Mouse (Mus musculus) bone marrow, adult 2 months (tissue): Measurements from ENCODE around the gene Cib4. TPM values are rescaled to one million over a fixed set of nuclear protein-coding genes. Genes with fewer than 3 reads are reported as not detected.

Experiments used
- H3K27ac ChIP-seq: fragments of 200-500 bp; 2 replicates; pipeline ENCODE4 v1.5.1; 2012; ENCODE audit warnings: low read depth, mild to moderate bottlenecking, control low read depth, inconsistent platforms, low read length; ENCODE audit not compliant: control insufficient read depth, poor library complexity, insufficient read depth
- H3K4me1 ChIP-seq: fragments of 200-500 bp; 2 replicates; pipeline ENCODE4 v1.6.1; 2011; ENCODE audit warnings: low read length; ENCODE audit not compliant: control insufficient read depth, insufficient read depth
- H3K4me3 ChIP-seq: fragments of 200-500 bp; replicated peaks from 2 replicates; pipeline ENCODE3; 2011; ENCODE audit warnings: mild to moderate bottlenecking, low read depth, low read length, control low read depth; ENCODE audit not compliant: control insufficient read depth
- CTCF ChIP-seq: fragments of 200-500 bp; IDR thresholded peaks from 2 replicates; pipeline ENCODE4 v1.5.1; 2011; ENCODE audit warnings: low read length, control low read depth; ENCODE audit not compliant: control insufficient read depth, insufficient read depth
- POLR2A ChIP-seq: fragments of 200-500 bp; IDR thresholded peaks from 2 replicates; pipeline ENCODE4 v1.6.1; 2011; ENCODE audit warnings: low read depth, mild to moderate bottlenecking, control low read depth, low read length, borderline replicate concordance; ENCODE audit not compliant: control insufficient read depth
- WGBS: fragments of 180-500 bp; shearing (Covaris S2); methylation state at CpG from one replicate; pipeline ENCODE4 v1.1.7; 2018; 5-methylcytosine and 5-hydroxymethylcytosine counted together
- polyA plus RNA-seq: library from polyadenylated mRNA; stranded (reverse); fragments of >200 nt; gene quantifications from 2 replicates; pipeline ENCODE4 v1.2.4, GENCODE M21; 2011; ENCODE audit warnings: low replicate concordance; ENCODE audit not compliant: missing spikeins, insufficient read depth, insufficient read length

Cib4 gene
- polyA plus RNA-seq, 1 experiment = not detected

DNA sequence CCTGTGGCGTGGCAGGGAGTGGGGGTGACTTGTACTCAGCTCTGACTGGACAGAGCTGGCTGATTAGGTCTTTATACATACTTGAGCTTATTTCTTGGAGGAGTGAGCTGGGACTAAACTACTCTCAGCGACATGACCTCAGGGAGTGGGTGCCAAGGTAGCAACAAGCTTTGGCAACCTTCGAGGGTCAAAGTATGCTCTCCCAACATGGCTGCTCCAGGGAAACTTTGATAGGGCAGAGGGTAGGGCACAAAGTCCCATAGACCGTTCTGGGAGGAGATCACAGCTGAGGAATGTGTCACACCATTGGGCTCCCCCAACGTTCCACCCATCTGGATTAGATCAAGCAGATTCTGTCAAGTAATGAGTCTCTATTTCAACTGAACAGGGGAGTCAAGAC is 61.0 kb downstream of the Cib4 start:
- no peak overlapping the region for H3K4me3 ChIP-seq
- WGBS = 67% methylated on average over 5 of the region's 5 CpGs
- TF ChIP-seq POLR2A (no peak), CTCF (no peak)
- H3K27ac ChIP-seq = no peak overlapping the region
- no peaks in the 10 kb centered on the region for H3K4me1 ChIP-seq

DNA sequence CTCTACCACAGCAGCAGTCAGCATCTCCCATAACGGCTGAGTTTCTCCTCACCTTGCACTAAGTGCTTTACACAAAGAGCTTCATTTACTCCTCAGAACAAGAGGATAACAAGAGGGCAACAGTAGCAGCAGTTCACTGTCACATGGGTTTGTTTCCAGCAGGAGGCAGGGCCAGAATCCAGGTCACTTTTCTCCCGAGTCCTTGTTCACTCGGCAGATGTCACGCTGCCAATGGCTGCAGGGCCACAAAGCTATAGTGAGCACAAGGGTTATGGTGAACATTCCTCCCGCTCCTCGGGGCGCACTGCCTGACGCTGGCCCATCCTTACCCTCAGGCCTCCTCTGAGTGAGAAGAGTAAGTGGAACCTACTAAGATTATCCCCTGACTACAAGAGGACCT is 62.1 kb downstream of the Cib4 start:
- H3K27ac ChIP-seq = no peak overlapping the region
- 80% methylated on average over 8 of the region's 8 CpGs for WGBS
- TF ChIP-seq CTCF (no peak), POLR2A (no peak)
- no peaks in the 10 kb centered on the region for H3K4me1 ChIP-seq
- no peak overlapping the region for H3K4me3 ChIP-seq

DNA sequence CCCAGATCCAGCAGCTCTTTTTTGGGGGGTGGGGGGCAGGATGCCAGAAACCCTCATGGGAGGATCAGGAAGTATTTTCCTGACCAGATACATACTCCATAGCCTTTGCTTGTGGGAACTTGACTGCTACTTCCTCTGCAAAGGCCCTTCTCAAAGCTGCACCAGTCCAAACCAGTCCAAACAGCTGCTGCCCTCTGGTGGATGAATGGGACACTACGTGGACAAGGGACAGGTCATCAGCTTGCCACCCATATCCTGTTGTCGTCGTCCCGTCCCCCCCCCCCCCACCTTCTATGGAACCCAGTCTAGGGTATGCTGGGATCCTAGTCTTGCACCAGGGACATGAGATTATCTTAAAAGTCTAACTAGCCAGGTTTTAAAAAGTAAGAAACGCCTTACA is 63.3 kb downstream of the Cib4 start:
- Histone ChIP-seq H3K4me1 (no peaks in the 10 kb centered on the region), H3K27ac (no peak overlapping the region), H3K4me3 (no peak overlapping the region)
- 14% methylated on average over 5 of the region's 5 CpGs for WGBS
- no peak for TF ChIP-seq POLR2A
- TF ChIP-seq CTCF = peak; percentile 86

DNA sequence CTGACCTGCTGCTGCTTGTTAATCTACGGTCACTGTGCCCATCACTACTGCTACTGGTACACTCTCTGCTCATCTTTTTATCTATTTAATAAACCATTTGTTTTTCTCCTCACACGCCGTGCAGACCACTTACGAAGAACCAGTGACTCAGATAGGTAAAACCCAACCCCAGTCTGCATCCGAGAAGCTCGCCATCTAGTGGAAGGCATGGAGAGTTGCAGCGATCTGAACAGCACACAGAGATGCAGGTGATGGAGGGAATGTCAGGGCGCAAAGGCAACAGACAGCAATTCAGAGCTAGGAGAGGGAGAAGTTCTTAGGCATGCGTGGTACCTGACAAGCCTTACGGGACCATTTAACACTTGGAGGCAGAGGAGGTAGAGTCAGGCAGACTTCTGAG is 69.1 kb downstream of the Cib4 start:
- TF ChIP-seq POLR2A (no peak), CTCF (peak; percentile 78)
- no peaks in the 10 kb centered on the region for H3K4me1 ChIP-seq
- H3K27ac ChIP-seq = no peak overlapping the region
- 33% methylated on average over 10 of the region's 10 CpGs for WGBS
- H3K4me3 ChIP-seq = no peak overlapping the region

DNA sequence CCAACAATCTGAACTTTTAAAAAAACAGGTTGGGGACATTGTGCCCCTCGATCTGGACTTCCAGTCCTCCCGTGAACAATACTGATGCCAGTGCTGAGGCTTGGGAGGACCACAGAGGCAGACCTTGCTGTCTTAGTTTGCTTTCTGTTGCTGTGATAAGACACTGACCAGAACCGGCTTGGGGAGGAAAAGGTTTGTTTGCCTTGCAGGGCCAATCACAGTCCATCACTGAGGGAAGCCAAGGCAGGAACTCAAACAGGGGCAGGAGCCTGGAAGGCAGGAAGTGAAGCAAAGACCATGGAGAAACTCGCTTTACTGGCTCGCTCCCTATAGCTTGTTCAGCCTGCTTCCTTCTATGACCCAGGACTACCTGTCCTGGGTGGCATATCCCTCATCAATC is 73.5 kb downstream of the Cib4 start:
- WGBS = 40% methylated on average over 5 of the region's 5 CpGs
- no peak overlapping the region for H3K4me3 ChIP-seq
- no peaks in the 10 kb centered on the region for H3K4me1 ChIP-seq
- no peak for TF ChIP-seq CTCF
- TF ChIP-seq POLR2A = no peak
- H3K27ac ChIP-seq = no peak overlapping the region

DNA sequence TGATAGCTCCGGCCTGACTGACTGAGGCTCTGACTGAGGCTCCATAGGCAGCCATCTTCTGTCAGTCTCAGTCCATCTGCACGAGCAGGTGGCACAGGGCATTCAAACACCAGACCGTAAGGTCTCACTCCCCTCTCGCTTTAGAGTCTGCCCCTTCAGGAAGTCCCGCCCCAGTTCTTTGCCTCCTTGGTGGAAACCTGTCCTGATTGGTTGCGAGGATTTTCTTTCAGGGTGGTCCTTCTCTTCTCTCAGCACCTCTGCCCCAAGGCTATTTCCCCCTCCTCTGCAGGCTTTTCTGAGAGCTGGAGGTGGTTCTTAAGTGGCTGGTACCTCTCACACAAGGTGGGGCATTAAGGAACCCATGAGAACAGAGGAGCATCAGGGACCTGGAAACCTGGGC is 75.2 kb downstream of the Cib4 start:
- WGBS = 53% methylated on average over 6 of the region's 6 CpGs
- TF ChIP-seq POLR2A = no peak
- no peak for TF ChIP-seq CTCF
- Histone ChIP-seq H3K4me1 (no peaks in the 10 kb centered on the region), H3K4me3 (no peak overlapping the region), H3K27ac (no peak overlapping the region)

DNA sequence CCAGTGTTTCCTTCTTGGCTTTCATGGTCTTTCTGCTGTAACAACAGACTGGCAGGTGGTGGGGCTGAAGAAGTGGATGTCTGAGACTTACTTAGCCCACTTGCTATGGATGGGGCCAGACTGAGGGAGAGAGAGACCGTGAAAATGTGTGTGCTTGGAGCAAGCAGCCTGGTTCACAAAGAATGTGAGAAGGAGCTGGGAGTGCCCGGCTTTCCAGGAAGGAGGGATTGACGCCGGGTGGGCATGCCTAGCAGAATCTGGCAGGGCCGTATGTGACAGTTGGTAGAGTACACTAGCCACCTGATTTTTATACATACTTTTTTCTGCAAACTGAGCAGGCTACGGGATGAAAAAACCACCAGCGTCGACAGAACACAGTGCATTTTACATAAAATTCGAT is 79.3 kb downstream of the Cib4 start:
- Histone ChIP-seq H3K27ac (no peak overlapping the region), H3K4me1 (no peaks in the 10 kb centered on the region), H3K4me3 (no peak overlapping the region)
- TF ChIP-seq CTCF = no peak
- TF ChIP-seq POLR2A = no peak
- 47% methylated on average over 9 of the region's 9 CpGs for WGBS

DNA sequence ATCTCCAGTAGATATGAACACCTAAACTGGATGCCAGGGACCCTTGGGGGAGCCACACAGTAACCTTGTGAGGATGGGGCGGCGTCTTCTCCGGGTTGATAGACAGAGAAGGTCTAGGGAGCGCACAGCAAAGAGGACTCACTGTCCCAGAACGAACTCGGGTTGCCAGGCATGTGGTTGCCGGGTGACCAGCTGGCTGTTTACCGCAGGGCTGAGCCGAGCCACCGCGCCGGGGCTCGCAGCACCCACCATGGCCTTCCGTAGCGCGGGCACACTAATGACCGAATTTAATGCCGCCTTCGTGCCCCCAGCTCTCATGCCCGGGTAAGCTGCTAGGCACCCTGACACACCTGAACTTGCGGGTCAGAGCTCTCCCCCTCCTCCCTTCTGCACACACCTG is 79.8 kb downstream of the Cib4 start, which contains the start of gene 1700001C02Rik:
Gene 1700001C02Rik (plus strand): TSS at position 187 of the 400 bp plus-strand sequence.
- 20% methylated on average over 21 of the region's 21 CpGs for WGBS
- no peak for TF ChIP-seq CTCF
- TF ChIP-seq POLR2A = no peak
- no peaks in the 10 kb centered on the region for H3K4me1 ChIP-seq
- H3K27ac ChIP-seq = no peak within 1 kb of the TSS
- H3K4me3 ChIP-seq = no peak within 1 kb of the TSS

DNA sequence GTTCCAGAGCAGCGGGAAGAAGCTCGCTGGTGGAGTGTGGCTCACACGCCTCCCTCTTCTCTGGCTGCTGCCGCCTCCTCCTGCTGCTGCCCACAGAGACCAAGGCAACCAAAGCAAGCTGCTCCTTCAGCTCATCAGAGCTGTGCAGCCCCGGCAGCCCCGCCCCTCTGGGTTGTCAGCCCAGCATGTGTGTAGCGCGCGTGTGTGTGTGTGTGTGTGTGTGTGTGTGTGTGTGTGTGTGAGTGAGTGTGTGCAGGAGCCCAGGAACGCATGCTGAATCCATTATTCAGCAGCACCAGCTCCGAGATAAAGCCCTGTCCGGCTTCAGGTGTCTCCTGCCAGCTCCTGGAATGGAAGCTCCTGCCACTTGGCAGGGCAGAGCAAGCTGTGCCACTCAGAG is 83.8 kb downstream of the Cib4 start, which contains the start of gene Otof:
Gene Otof (minus strand): TSS at position 112 of the 400 bp plus-strand sequence.
- Histone ChIP-seq H3K27ac (no peak within 1 kb of the TSS), H3K4me1 (no peaks in the 10 kb centered on the region), H3K4me3 (no peak within 1 kb of the TSS)
- WGBS = 31% methylated on average over 12 of the region's 12 CpGs
- TF ChIP-seq POLR2A (no peak), CTCF (no peak)
